Mouse (Mus musculus) c-Kit-negative CD71-positive TER-119-positive erythroid progenitor cells, embryonic 14.5 days (primary cell): ENCODE data around the gene As3mt.
A peak's percentile ranks its signal among the peaks of the same experiment; 100 is the strongest.

Experiments
- DNase-seq: peaks from one replicate; pipeline ENCODE4 v3.0.0-alpha.2; 2013; ENCODE audit warnings: low read depth, low spot score

As3mt gene

DNA sequence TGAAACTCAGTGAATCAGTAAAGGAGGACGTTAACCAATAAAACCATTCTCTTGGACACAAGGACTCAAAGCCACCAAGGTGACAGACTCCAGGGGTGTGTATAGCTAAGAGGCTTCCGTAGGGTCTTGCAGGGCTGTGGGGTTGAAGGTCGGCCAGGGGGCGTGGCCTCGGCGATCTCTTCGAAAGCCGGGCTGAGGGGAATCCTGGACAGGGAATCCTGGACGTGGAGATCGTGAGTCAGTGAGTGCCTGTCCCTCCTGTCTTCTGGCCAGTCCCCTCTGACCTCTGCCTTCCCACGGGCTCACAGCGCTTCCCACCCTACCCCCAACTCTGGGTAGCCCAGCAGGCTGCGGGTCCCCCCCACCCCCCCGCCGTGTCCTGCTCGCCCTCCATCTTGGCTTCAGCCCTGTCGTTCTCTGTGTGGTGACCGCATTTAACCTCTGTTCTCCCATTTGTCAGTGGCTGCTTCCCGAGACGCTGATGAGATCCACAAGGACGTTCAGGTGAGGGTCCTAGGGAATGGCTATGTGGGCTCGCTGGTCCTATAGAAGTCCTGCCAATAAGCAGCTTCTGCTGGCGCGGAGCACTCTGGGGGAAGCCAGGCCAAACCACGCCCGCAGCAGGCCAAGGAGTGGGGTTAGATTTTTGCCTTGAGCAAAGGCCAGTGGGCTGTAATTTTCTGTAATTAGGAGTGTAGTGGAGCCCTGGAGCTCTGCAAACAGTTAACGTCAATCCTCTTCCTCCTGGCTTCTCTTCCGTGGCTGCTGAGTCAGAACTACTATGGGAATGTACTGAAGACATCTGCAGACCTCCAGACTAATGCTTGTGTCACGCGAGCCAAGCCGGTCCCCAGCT lies at the start of gene As3mt:
Gene As3mt, plus strand, starts transcription at position 163 of the 856 bp plus-strand sequence.
- no peak for DNase-seq

DNA sequence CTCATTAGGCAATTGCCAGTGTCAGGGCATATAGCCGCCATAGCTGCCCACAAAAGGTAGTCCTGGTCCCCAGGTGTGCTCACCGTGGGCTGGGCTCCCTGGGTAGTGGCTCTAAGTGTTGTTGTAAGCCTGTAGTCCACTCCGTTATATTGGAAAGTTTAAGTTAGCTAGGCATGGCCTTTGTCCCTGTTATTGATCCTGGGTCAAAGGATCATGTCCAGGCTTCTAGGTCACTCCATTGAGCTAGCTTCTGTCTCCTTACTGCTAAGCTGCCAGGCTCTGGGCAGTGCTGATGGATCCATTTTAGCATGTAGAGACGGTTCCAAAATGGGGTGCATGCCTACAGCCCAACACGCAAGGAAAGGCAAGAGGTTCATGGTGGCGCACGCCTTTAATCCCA lies 48.9 kb upstream of the As3mt start:
- DNase-seq, result no peak

DNA sequence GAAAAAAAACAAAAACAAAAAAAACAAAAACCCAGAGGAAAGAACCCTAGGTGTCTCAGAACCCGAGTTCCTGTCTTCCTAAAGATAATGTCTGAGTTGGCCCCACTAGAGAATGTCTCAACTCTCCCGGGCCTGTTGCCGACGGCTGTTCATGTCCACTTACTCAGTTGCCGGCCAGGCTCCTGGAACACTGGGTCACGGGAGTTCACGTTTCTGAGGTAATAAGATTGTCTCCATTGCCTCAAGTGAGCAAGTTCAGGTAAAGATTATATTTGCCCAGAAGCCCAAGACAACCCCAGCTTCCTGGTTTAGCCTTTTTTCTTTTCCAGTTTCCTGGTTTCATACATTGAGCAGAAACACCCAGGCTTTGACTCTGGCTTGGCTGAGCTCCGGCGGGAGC lies 48.4 kb upstream of the As3mt start:
- DNase-seq, result no peak

DNA sequence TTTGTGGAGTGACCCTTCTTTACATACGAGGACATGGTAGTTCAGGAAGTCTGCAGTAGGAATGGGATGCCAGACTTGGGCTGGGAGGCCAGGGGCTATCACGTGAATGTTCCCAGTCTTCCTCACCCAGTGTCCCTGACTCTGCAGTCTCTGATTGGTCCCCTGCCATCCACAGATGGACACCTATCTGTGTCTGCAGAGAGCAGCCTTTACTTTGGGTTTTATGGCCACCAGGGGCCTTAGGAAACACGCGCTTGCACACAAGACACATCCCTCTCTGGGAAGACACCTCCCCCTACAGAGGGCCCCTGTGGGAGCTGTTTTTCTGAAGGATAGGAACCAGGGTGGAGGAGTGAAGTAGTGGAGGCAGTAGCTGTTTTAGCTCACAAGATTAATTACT lies 45.7 kb upstream of the As3mt start:
- no peak for DNase-seq

DNA sequence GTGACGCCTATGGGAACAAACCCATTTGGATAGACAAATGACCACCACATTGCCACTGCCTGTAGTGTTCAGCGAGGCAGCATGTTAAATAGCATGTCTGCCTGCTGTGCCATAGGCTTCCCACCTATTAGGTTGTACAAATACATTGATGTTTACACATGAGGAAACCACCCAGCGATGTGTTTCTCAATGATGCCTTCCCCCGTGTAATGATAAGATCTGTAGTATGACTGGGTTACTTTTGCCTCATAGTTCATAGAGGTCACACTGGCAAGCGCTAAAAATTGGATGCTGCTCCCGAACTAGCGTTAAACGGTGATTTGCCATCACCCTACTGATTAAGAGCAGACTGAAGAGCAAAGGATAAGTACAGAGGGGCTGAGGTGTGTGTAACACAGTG lies 45.0 kb upstream of the As3mt start:
- no peak for DNase-seq

DNA sequence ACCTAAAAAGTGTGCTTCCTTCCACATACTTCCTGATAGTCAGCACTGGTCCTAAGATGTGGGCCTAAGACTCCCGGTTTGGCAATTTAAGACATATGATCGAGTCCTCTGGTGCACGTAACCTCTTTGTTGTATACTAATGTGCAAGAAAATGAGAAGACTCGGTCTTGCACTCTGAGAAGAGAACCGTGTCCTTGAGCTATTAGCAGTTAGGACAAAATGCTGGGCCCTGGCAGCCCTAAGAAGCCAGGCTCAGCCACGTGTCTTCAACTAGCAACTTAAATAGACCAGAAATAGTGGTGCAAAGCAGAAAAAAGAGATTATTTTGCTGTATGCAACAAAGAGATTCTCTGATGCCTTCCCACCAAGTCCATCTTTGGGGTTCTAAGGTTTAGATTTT lies 44.5 kb upstream of the As3mt start:
- DNase-seq, result no peak

DNA sequence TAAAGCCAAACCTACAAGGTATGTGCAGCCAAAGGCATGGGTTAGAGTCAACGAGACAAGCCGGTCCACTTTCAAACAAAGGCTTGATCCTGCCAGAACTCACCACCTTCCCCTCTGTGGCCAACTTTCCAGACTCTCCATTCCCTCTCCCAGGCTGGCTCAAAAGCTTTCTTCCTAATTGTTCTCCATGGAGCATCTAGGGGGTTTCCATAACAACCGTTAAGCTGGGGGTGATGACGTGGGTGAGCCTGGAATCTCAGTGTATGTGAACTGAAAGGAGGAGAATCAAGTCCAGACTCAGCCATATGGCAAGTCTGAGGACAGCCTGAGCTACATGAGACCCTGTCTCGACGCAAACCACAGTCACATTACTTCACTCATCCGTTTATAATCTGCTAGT lies 41.8 kb upstream of the As3mt start:
- DNase-seq, result no peak

DNA sequence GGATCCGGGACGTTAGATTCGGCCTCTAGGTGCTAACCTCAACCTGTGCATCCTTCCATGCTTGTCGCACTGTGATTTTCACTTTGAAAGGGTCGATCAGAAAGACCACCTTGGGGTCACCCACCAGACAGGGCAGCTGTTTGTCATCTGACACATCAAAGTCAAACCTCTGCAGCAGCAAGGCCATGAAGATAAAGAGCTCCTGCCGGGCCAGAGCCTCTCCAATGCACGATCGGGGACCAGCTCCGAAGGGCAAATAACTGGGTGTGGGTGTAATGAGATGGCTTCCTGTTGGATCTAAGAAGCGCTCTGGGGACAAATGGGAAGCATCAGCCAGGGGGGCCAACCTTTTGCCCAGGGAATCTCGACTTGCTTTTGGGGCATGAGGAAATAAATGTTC lies 40.0 kb upstream of the As3mt start:
- no peak for DNase-seq

DNA sequence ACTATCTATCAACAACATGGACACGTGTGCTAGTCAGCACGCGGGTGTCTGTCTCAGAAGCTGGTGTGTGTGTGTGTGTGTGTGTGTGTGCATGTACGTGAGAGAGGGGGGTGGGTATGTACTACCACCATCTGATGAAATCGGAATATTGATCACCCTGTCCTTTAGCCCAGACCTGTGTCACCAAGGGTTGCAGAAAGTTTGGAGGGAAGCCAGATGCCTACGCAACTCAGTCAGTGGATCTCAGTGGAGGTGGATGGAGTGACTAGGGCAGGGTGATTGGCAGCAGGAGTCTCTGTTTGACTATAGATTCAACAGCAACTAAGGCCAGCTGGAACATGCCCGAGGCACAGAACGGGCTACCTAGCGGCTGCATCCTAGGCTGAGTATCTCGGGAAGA lies 39.0 kb upstream of the As3mt start:
- DNase-seq, result no peak

DNA sequence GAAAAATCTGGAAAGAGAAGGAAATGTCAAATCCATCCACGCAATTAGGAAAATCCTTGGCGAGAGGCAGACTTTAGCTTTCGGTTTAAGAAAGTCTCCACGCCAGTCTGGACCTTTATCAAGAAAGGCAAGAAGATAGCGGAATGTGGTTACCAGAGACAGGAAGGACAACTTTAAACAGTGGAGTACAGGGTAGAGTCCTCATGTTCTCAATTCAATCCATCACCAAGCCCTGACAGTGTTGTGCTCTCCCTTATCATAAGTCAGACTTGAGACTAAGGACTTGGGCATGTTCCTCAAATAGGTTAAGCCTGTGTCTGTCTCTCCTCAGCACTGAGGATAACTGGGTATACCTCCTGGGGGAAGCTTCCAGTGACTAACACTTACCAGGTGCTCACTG lies 37.5 kb upstream of the As3mt start:
- no peak for DNase-seq

DNA sequence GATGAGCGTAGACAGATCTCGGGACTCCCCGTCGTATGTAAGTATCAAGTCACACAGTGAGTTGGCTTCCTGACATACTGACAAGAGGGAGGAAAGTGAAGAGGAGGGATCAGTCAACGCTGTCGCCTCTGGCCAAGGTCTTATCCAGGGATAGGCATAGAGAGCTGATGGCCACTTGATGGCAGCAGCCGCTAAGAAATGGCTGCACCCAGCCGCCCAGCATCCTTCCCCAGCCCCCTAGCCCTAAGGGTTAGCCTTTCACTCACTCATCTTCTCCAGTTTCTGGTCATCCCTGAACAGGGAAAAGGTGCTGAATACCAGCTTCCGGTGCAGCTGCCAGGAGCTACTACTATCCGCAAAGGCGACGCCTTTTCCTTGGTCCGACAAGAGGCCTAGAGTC lies 36.6 kb upstream of the As3mt start:
- no peak for DNase-seq

DNA sequence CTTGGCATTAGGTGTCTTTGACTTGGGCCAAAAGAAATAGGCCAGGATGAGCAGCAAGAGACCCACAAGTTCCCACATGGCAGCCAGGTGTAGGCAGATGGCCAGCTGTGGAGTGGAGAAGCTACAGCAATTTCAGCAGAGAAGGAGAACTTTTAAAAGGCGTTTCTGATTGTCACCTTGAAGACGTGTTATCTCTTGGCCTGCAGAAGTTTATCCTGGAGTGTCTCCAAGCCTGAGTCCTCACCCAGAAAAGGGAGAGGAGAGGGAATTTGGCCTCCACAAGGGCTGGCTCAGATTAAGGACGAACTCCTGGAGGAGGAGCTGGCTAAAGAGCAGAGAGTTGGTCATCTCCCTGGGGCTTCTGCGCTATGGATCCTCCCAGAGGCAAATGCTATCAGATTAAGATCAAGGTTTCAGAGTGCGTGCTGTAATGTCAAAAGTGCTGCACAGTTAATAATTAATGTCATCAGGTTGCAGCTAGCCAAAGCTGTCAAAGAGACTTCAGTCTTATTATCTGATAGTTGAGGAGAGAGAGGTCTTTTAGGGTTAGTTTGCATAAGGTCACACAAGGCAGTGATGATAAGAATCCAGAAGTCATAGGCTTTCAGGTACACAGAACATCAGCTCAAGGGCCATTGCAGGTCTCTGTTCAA lies 34.4 kb upstream of the As3mt start, which contains the start of gene Cyp17a1:
Gene Cyp17a1, minus strand, starts transcription at position 407 of the 653 bp plus-strand sequence.
- DNase-seq, result no peak

DNA sequence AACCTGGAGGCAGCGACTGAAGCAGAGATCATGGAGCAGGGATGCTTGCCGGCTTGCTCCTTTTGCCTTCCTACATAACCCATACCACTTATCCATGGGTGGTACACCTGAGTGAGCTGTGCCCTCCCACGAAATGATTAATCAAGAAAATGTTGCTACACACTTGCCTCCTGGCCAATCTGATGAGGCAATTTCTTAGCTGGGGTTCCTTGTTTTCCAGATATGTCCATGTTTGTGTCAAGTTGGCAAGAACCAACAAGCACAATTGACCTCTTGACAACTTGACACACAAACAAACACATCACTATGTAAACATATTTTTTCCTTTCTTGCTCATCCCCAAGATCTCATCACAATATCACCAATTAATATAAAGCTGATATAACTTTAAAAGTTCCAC lies 31.6 kb upstream of the As3mt start:
- DNase-seq, result no peak

DNA sequence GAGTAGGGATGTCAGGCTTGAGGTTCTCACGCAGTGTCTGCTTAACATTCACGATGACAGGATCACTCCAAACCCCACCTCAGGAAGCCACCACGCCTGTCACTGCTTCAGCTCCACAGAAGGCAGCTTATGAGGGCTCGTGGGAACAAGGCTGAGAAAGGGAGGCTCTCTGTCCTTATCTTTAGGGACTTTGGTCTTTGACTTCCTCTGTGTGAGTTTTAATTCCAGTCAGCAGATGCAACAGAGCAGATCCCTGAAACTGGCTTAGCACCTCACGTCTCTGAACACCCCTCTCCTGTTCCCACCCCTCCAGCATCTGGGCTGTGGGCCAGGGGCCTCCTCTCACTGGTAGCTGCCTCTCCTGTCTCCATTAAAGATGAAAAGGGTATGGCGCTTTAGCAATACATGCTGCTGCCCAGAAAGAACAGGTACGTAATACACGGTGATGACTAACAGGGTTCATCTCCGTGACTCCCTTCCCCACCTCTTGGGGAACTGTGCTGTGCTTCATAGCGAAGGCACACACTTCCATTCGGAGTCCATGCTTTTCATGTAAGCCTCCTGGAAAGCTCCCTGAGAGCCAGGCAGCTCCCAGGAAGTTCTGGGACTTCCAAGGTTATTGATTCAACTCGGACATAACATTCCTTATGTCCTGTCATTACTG lies 27.4 kb upstream of the As3mt start:
- DNase-seq, result no peak

DNA sequence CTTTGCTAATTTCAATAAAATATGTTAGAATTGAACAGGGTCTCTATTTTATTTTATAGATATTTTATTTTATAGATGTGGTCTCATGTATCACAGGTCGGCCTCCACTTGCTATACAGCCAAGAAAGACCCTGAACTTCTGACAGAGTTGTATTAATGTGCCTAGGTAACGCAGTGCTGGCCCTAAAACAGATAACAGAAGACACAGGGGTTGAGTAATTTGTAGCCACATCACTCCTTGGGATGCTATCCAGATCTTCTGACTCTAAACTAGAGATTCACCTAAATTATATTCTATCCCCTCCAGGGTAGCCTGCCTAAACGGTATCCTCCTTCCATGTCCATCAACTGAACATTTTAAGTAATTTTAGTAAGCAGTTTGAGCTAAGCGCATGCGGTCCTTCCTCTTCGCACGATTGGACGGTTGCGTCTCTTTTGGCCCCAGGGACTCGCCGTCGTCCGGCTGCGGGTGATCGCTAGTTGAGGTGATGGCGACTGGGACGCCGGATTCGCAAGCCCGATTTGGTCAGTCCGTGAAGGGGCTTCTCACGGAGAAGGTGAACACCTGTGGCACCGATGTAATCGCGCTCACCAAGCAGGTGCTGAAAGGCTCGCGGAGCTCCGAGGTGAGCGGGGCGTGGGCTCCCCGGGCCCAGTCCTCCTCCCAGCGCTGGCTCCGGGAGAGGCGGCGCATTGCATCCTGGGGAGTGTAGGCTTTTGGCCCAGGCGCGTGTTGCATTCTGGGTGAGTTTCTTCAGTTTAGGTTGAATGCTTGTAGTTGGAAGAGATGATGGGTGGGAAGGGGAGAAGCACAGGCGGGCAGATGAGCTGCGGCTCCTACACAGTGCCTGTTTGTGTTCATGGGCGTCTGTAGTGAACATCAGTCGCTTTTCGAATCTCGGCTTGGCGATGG lies 17.5 kb upstream of the As3mt start, which contains the start of gene Borcs7:
Gene Borcs7, plus strand, starts transcription at position 447 of the 913 bp plus-strand sequence.
- peak; percentile 69 for DNase-seq

DNA sequence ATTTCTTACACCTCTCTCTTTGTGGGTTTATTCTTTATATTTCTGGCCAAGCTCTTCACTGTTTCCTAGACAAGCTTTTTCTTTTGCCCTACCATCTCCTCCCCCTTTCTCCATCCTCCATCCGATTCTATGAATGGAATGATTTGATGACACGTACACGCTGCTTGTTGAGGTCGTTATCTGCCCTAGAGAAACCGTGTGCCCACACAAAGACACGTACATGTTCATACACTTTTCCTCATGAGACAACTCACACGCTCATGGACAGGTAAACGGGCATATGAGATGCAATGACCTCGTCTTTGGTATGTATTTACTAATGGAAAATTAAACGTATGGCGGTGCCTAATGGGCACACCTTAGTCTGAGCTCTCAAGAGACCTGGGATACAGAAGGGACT lies 16.9 kb upstream of the As3mt start:
- DNase-seq, result no peak

DNA sequence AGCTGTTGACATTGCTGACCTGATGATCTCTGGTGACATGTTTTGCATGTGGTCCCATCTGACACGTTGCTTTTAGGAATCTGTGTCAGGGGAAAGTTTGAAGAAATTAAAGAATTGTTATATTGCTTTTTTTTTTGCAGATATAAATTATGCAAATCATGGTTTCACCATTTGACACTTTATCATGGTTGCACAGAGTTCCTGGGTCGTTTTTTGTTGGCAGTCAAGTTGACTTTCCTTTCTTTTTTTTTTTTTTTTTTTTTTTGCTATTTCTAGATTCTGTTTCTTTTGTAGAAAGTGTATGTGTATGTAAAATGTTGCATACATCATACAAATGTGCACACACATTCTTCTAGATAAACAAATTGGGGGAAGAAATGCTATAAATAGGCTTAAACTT lies 16.2 kb upstream of the As3mt start:
- no peak for DNase-seq

DNA sequence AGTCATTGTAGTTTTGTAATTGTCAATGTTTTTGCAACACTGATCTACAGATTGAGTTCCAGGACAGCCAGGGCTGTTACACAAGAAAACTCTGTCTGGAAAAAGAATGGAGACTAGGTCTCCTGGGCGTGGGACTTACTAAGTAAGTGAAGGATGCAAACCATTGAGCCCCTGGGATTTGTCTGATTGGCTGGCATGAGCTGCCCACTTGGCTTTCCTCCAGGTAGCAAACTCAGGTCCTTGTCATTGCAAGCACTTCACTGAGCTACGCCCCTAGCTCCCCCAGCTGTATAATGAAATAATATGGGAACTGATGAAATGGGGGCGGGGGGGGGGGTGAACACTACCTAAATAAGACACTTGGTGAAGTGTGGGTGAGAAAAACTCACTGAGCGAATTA lies 14.1 kb upstream of the As3mt start:
- DNase-seq, result no peak

DNA sequence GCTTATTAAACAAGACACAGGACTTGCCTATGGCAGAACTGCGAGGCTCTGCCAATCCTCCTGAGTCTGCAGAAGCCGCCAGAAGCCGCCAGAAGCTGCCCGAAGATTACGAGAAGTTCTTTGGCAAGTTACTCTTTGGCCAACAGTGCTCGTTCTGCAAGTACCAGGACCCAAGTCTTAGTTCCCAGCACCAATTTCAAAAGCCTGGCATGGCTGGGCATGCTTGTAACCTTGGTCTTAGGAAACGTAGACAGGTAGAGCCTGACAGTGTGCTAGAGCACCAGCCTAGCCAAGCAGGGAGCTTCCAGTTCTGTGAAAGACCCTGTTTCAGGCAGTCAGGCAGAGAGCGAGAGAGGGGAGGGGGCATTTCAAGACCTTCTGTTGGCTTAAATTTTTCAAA lies 10.8 kb upstream of the As3mt start:
- DNase-seq, result no peak

DNA sequence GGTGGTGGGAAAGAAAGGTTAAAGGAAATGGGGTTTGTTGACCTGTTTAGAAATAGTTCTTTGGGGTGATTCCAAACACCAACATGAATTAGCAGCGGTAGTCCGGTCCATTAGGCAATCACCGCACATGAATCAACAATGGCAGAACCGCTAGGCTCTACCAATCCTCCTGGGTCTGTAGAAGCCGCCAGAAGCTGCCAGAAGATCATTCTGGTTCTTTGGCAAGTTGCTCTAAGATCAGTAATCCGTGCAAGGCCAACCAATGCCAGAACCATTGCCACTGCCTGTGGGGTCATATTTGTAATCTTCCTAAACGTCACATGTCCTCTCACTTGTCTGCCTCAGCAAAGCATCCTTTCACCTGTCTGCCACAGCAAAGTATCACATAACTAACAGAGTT lies 10.3 kb upstream of the As3mt start:
- no peak for DNase-seq

DNA sequence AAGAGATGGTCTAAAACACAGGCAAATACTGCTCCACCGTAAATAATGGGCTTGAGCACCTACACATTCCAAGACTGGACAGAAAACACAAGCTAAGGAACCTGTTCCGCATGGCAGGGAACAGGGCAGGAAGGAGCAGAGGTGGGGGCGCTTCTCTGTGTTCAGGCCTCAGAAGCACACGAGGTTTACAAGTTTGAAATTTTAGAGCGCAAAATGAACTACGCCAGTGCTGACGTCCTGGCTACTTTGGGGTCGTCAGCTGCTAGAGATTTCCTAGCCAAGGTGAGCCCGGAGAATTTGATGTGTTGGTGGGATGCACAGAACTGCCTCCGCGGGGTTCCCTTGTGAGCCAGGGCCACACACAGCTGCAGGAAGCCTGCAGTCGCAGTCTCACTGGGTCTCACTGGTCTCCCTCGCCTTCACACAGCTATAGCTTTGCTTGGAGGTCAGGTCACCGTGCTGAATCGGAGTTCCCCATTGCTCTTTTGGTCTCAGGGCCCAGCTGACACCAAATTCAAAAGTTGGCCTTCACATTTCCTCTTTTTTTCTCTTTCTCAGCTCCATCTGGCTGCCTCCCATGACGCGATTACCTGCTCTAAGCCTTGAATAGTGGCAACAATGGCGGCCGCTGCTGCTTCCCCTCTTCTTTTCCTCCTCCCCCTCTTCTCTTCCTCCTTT lies 9.3 kb upstream of the As3mt start:
- no peak for DNase-seq
